Comparison of ENCODE assay signal across 10 mouse cellular contexts in genomic region chr10:10343930-10344329, GRCm38 (mm10).
"Had no signal": no experiment of that assay in that cellular context is flagged by ENCODE, and none has a peak within 500 bp of the region (broad histone marks: within the 10 kb centered on the region; RNA-seq: fewer than 3 reads in every experiment).

No protein-coding gene starts in this region.

- DNase-seq: liver; liver, embryonic 13.5 days; liver, postnatal 0 days; lung, postnatal 14 days; thymus, postnatal 4 days had no signal

- H3K36me3 ChIP-seq: limb, embryonic 12.5 days; liver, embryonic 13.5 days; lung, embryonic 15.5 days; midbrain, embryonic 13.5 days had no signal

- H3K4me2 ChIP-seq: limb, embryonic 12.5 days; liver, embryonic 13.5 days; lung, embryonic 15.5 days; midbrain, embryonic 13.5 days had no signal

- ATAC-seq: liver, postnatal 0 days; midbrain, embryonic 13.5 days had no signal

- H3K9me3 ChIP-seq: limb, embryonic 12.5 days; liver, embryonic 13.5 days; lung, embryonic 15.5 days had no signal

- H3K27ac ChIP-seq: layer of hippocampus, adult 2 months; limb, embryonic 12.5 days; liver, embryonic 13.5 days; lung, embryonic 15.5 days; midbrain, embryonic 13.5 days; stomach, postnatal 0 days had no signal

- H3K9ac ChIP-seq: limb, embryonic 12.5 days; liver, embryonic 13.5 days; liver, postnatal 0 days; lung, embryonic 15.5 days; midbrain, embryonic 13.5 days had no signal

- H3K4me1 ChIP-seq: limb, embryonic 12.5 days; liver, embryonic 13.5 days; lung, embryonic 15.5 days; midbrain, embryonic 13.5 days had no signal

- H3K4me3 ChIP-seq: layer of hippocampus, adult 2 months; limb, embryonic 12.5 days; liver, embryonic 13.5 days; lung, embryonic 15.5 days; midbrain, embryonic 13.5 days had no signal

- H3K27me3 ChIP-seq: limb, embryonic 12.5 days; liver, embryonic 13.5 days; lung, embryonic 15.5 days; midbrain, embryonic 13.5 days had no signal
